Mouse (Mus musculus): ENCODE data around the gene 1700013G24Rik. TPM values are rescaled to one million over a fixed set of nuclear protein-coding genes. Genes with fewer than 3 reads are reported as not detected.
"Not testable (repeated sequence)": the region's sequence is repeated elsewhere in the genome, so short reads cannot be mapped to it uniquely, and the experiment has no call there.

The 1700013G24Rik gene
- polyA plus RNA-seq (2012; rRNA removed): 1,386 and 1,446 TPM in 2 replicates

- TF ChIP-seq POLR2A (IDR thresholded peaks at IDR 0.05; ENCODE audit: control insufficient read depth, low read depth, low read length): peak; percentile 49; the same call in 1 of the 2 replicates
- no peak for TF ChIP-seq CTCF (IDR thresholded peaks at IDR 0.05; ENCODE audit: control insufficient read depth, insufficient read depth, insufficient replicate concordance, low read depth, low read length)
- Histone ChIP-seq H3K36me3 (ENCODE audit: control insufficient read depth, insufficient read depth, low read length) (no peaks in the 10 kb centered on the region), H3K27me3 (ENCODE audit: control insufficient read depth, insufficient read depth, low read length) (no peaks in the 10 kb centered on the region), H3K27ac (ENCODE audit: control insufficient read depth, insufficient read depth, low read depth, low read length) (peak within 1 kb of the TSS; percentile 50), H3K4me1 (ENCODE audit: control insufficient read depth, insufficient read depth, low read length) (peaks cover under 1% of the 10 kb centered on the region; the same call in 1 of the 2 replicates), H3K4me3 (ENCODE audit: control insufficient read depth, low read depth, low read length) (peak within 1 kb of the TSS; percentile 84)
Observed at GRCm38 (mm10) chr4:137453234-137453767, at the start of gene 1700013G24Rik. Gene 1700013G24Rik, plus strand, starts transcription at chr4:137453284.

DNA sequence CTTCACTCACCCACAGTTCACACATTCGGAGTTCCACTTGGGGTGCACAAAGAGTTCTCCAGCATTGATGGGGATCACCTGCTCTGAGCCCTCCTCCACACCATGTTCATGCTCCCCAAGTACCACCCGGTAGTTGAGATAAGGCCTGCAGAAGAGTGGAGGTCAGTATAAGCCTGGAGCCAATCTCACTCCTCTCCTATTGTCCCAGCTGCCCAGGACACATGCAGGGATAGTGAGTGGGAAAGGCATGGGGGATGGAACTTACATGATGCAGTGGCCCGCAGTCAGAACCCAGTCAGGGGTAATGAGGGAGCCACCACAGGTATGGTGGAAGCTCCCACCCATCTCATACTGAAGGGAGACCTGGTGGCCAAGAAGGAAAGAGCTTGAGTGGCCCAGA is 47.5 kb upstream of the 1700013G24Rik start:
- Histone ChIP-seq H3K27ac (ENCODE audit: control insufficient read depth, insufficient read depth, low read depth, low read length) (no peak overlapping the region), H3K27me3 (ENCODE audit: control insufficient read depth, insufficient read depth, low read length) (no peaks in the 10 kb centered on the region), H3K36me3 (ENCODE audit: control insufficient read depth, insufficient read depth, low read length) (no peaks in the 10 kb centered on the region), H3K4me1 (ENCODE audit: control insufficient read depth, insufficient read depth, low read length) (no peaks in the 10 kb centered on the region), H3K4me3 (ENCODE audit: control insufficient read depth, low read depth, low read length) (no peak overlapping the region)
- TF ChIP-seq CTCF (IDR thresholded peaks at IDR 0.05; ENCODE audit: control insufficient read depth, insufficient read depth, insufficient replicate concordance, low read depth, low read length) (no peak), POLR2A (IDR thresholded peaks at IDR 0.05; ENCODE audit: control insufficient read depth, low read depth, low read length) (no peak)

DNA sequence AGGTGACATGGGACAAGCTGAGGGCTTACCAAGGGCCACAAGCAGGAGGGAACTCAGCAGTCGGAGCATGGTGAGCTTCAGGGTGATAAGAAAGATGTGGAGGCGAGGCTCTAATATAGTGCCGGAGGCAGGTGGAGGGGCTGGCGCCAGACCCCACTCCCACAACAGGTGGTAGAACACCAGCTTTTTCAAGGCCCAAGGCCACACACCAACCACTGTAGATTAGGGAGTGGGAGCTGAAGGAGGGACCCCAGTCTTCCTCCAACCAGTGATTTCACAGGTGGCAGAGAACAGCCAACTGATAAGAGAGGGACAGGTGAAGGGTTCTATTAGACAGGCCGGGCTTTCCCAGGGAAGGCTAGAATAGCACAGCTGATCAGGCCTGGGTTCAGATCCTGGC is 43.4 kb upstream of the 1700013G24Rik start, which contains the start of gene Cela3a:
Gene Cela3a, minus strand, starts transcription at position 101 of the 400 bp plus-strand sequence.
- Histone ChIP-seq H3K4me3 (ENCODE audit: control insufficient read depth, low read depth, low read length) (no peak within 1 kb of the TSS), H3K36me3 (ENCODE audit: control insufficient read depth, insufficient read depth, low read length) (no peaks in the 10 kb centered on the region), H3K27me3 (ENCODE audit: control insufficient read depth, insufficient read depth, low read length) (no peaks in the 10 kb centered on the region), H3K27ac (ENCODE audit: control insufficient read depth, insufficient read depth, low read depth, low read length) (no peak within 1 kb of the TSS), H3K4me1 (ENCODE audit: control insufficient read depth, insufficient read depth, low read length) (no peaks in the 10 kb centered on the region)
- no peak for TF ChIP-seq CTCF (IDR thresholded peaks at IDR 0.05; ENCODE audit: control insufficient read depth, insufficient read depth, insufficient replicate concordance, low read depth, low read length)
- TF ChIP-seq POLR2A (IDR thresholded peaks at IDR 0.05; ENCODE audit: control insufficient read depth, low read depth, low read length): no peak

GRCm38 (mm10) chr4:137412185-137412709 is 40.8 kb upstream of the 1700013G24Rik start:
- H3K27ac ChIP-seq (ENCODE audit: control insufficient read depth, insufficient read depth, low read depth, low read length): 0 out of 2 replicates have a peak overlapping the region, but pooled peaks have one; percentile 13
- H3K4me3 ChIP-seq (ENCODE audit: control insufficient read depth, low read depth, low read length); H3K4me1 ChIP-seq (ENCODE audit: control insufficient read depth, insufficient read depth, low read length); H3K36me3 ChIP-seq (ENCODE audit: control insufficient read depth, insufficient read depth, low read length); H3K27me3 ChIP-seq (ENCODE audit: control insufficient read depth, insufficient read depth, low read length): not testable (repeated sequence)

GRCm38 (mm10) chr4:137414936-137415335 is 38.1 kb upstream of the 1700013G24Rik start:
- TF ChIP-seq CTCF (IDR thresholded peaks at IDR 0.05; ENCODE audit: control insufficient read depth, insufficient read depth, insufficient replicate concordance, low read depth, low read length) (no peak), POLR2A (IDR thresholded peaks at IDR 0.05; ENCODE audit: control insufficient read depth, low read depth, low read length) (no peak)
- no peak overlapping the region for H3K27ac ChIP-seq (ENCODE audit: control insufficient read depth, insufficient read depth, low read depth, low read length)
- H3K4me3 ChIP-seq (ENCODE audit: control insufficient read depth, low read depth, low read length): no peak overlapping the region
- H3K4me1 ChIP-seq (ENCODE audit: control insufficient read depth, insufficient read depth, low read length): no peaks in the 10 kb centered on the region
- H3K36me3 ChIP-seq (ENCODE audit: control insufficient read depth, insufficient read depth, low read length): no peaks in the 10 kb centered on the region
- H3K27me3 ChIP-seq (ENCODE audit: control insufficient read depth, insufficient read depth, low read length): no peaks in the 10 kb centered on the region

- Histone ChIP-seq H3K4me3 (ENCODE audit: control insufficient read depth, low read depth, low read length) (no peak overlapping the region), H3K27ac (ENCODE audit: control insufficient read depth, insufficient read depth, low read depth, low read length) (no peak overlapping the region), H3K4me1 (ENCODE audit: control insufficient read depth, insufficient read depth, low read length) (no peaks in the 10 kb centered on the region), H3K36me3 (ENCODE audit: control insufficient read depth, insufficient read depth, low read length) (no peaks in the 10 kb centered on the region), H3K27me3 (ENCODE audit: control insufficient read depth, insufficient read depth, low read length) (no peaks in the 10 kb centered on the region)
- TF ChIP-seq POLR2A (IDR thresholded peaks at IDR 0.05; ENCODE audit: control insufficient read depth, low read depth, low read length) (no peak), CTCF (IDR thresholded peaks at IDR 0.05; ENCODE audit: control insufficient read depth, insufficient read depth, insufficient replicate concordance, low read depth, low read length) (no peak)
Observed at GRCm38 (mm10) chr4:137417712-137418564, 35.1 kb upstream of the 1700013G24Rik start.

GRCm38 (mm10) chr4:137430502-137430901 is 22.6 kb upstream of the 1700013G24Rik start, which contains the start of gene Cela3b:
Gene Cela3b, minus strand, starts transcription at chr4:137430540.
- Histone ChIP-seq H3K4me1 (ENCODE audit: control insufficient read depth, insufficient read depth, low read length) (peaks cover 3% of the 10 kb centered on the region; the same call in 1 of the 2 replicates), H3K36me3 (ENCODE audit: control insufficient read depth, insufficient read depth, low read length) (no peaks in the 10 kb centered on the region), H3K27me3 (ENCODE audit: control insufficient read depth, insufficient read depth, low read length) (no peaks in the 10 kb centered on the region), H3K27ac (ENCODE audit: control insufficient read depth, insufficient read depth, low read depth, low read length) (no peak within 1 kb of the TSS), H3K4me3 (ENCODE audit: control insufficient read depth, low read depth, low read length) (no peak within 1 kb of the TSS)
- TF ChIP-seq CTCF (IDR thresholded peaks at IDR 0.05; ENCODE audit: control insufficient read depth, insufficient read depth, insufficient replicate concordance, low read depth, low read length): no peak
- TF ChIP-seq POLR2A (IDR thresholded peaks at IDR 0.05; ENCODE audit: control insufficient read depth, low read depth, low read length): no peak

DNA sequence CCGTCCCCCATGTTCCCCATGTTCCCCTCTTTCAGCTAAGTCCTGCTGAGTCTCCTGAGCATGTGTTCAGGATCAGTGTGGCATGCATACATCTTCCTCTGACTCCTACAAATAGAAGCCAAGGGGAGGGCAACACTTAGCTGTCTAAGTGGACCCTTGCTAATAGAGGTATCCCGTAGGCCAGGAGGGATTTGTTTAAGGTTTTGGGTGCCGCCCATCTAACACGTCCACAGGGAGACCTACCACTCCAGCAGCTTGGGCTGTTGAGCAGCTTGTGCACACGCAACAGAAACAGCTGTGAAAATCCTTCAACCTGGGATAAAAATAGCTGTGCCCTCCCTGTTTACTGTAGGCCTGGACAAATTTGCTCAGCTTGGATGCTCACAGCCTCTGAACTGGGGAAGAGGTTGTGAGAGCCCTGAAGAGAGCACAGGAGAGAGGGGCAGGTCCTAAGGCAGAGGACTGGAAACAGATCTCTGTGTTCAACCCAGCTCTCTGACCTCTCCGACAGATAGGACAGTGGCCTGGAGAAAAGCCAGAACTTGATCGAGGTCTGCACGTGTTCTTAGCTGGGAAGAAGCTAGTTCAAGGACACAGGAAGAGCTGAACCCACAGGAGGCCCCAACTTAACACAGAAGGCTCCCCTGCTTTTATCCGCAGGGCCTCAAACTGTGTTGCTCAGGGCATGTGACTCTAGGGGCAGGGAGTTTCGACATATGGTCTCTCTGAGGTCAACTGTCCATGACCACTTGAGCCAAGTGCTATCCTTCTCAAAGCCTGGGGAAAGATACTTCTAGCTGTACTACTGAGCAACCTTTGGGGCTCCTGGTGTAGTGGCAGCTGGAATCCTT is 20.2 kb upstream of the 1700013G24Rik start:
- not testable (repeated sequence) for H3K36me3 ChIP-seq (ENCODE audit: control insufficient read depth, insufficient read depth, low read length); H3K27me3 ChIP-seq (ENCODE audit: control insufficient read depth, insufficient read depth, low read length); H3K4me3 ChIP-seq (ENCODE audit: control insufficient read depth, low read depth, low read length); H3K4me1 ChIP-seq (ENCODE audit: control insufficient read depth, insufficient read depth, low read length)
- H3K27ac ChIP-seq (ENCODE audit: control insufficient read depth, insufficient read depth, low read depth, low read length): peak overlapping the region; percentile 44
